ENCODE assay signal across 8 mouse cellular contexts in the genomic region with DNA sequence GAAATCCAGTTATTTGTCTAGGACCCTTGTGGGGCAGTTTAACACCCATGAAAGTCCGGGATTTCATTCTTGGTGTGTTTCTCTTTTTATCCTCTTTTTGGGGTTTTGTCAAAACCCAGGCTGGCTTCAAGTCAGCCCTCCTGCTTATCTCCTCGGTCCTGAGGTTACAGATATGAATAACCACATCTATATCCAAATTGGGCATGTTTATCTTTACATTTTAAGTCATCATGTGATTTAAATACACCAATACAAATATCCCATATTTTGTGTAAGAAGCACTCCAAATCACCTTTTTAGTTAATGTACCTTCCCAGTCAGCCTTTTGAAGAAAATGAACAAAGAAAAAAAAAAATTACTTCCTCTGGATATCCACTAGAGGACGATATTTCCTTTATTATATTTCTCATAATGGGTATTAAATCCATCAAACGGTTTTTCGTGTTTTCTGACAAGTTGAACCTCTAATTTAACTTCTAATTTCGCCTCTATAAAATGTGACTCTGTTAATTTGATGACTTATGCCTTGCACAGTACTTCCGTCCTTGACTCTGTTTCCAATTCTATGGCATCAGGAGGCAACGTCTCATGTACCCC. TPM values are rescaled to one million over a fixed set of nuclear protein-coding genes. Genes with fewer than 3 reads are reported as not detected.
DNase-seq lines count a peak whose midpoint lies in the region; ATAC-seq and TF ChIP-seq lines count a peak whose summit lies in the region.

No protein-coding gene starts in this region.

- H3K4me3 ChIP-seq in E14TG2a.4 (replicated peaks; ENCODE audit: low read length), result peak overlapping the region; percentile 82
- peak overlapping the region; percentile 67 for H3K4me3 ChIP-seq in heart, embryonic 16.5 days (ENCODE audit: low read length)

- peak; percentile 100 for TF ChIP-seq CTCF in E14TG2a.4 (conservative IDR thresholded peaks at IDR 0.05; ENCODE audit: low read length)

- no peak for ATAC-seq in heart, embryonic 16.5 days (replicated peaks; ENCODE audit: extremely low read depth, insufficient read depth, low FRiP score)

- WGBS in heart, embryonic 16.5 days, result 13% methylated on average over 8 of the region's 8 CpGs

- peaks cover 69% of the 10 kb centered on the region for H3K27me3 ChIP-seq in E14TG2a.4 (ENCODE audit: insufficient read depth, low read length)
- peaks cover 3% of the 10 kb centered on the region; the same call in 1 of the 2 replicates for H3K27me3 ChIP-seq in heart, embryonic 16.5 days (ENCODE audit: control insufficient read depth, insufficient read depth, low read length)

- peaks cover 20% of the 10 kb centered on the region for H3K4me1 ChIP-seq in E14TG2a.4 (replicated peaks; ENCODE audit: low read depth, low read length)
- peaks cover 20% of the 10 kb centered on the region for H3K4me1 ChIP-seq in heart, embryonic 16.5 days (ENCODE audit: control insufficient read depth, insufficient read depth, low read length)

- H3K9ac ChIP-seq in heart, embryonic 16.5 days (ENCODE audit: low read length), result peak overlapping the region; percentile 66

- DNase-seq in heart, adult 11 months, result peak; percentile 29
- no peak for DNase-seq in heart, adult 18-20 months
- peak; percentile 30 for DNase-seq in mesoderm, embryonic 11.5 days (ENCODE audit: low read depth, low spot score)
- no peak for DNase-seq in urinary bladder, postnatal 4 days (ENCODE audit: low spot score in 2 of 2)
- no peak for DNase-seq in spleen, postnatal 10 days (ENCODE audit: low spot score in 2 of 2)
- DNase-seq in adrenal gland, postnatal 36 days, result no peak

- peak overlapping the region; percentile 90 for H3K4me2 ChIP-seq in heart, embryonic 16.5 days (ENCODE audit: low read depth, low read length)

- no peaks in the 10 kb centered on the region for H3K9me3 ChIP-seq in E14TG2a.4 (ENCODE audit: low read length)
- H3K9me3 ChIP-seq in heart, embryonic 16.5 days (replicated peaks; ENCODE audit: control insufficient read depth, low read length), result no peaks in the 10 kb centered on the region

- H3K36me3 ChIP-seq in E14TG2a.4 (ENCODE audit: insufficient read depth, low read length), result no peaks in the 10 kb centered on the region
- H3K36me3 ChIP-seq in heart, embryonic 16.5 days (ENCODE audit: control insufficient read depth, insufficient read depth), result no peaks in the 10 kb centered on the region

- no peak overlapping the region for H3K27ac ChIP-seq in heart, embryonic 16.5 days (ENCODE audit: low read length)

RNA-seq across cellular contexts. Expression of a gene that starts 1.6 kb away (rescaled TPM):
- 10 to 100 TPM; 22.1 to 26.7 TPM for total RNA-seq in heart, adult 18-20 months (2021)
- 19.9 and 23.2 TPM in 2 replicates for polyA plus RNA-seq in heart, embryonic 16.5 days (2015; fragmentation: Nextera tagmentation; extraction: Ambion mirVana)
- total RNA-seq in adrenal gland, postnatal 36 days (2021), result 10 to 100 TPM; 33.4 to 51.6 TPM

Comparison
In these comparisons a context has a peak if more than half of its experiments do, and no peak if none do; other contexts are left out.
1. DNase-seq: peak in heart, adult 11 months (single experiment) and mesoderm, embryonic 11.5 days (single experiment); none in heart, adult 18-20 months (0 of 2), urinary bladder, postnatal 4 days (0 of 2), spleen, postnatal 10 days (0 of 2) and adrenal gland, postnatal 36 days (0 of 2).